Mouse (Mus musculus) natural killer cell, adult 2 months (primary cell): ENCODE measurements at regions not wholly inside any gene's neighbourhood (a gene's known extent, or its start where the extent isn't known, plus 50 kb on each side); places are given as distances from the start of the nearest gene placed in this dataset.

Experiments used
- DNase-seq, 2 experiments: peaks; one replicate each; pipeline ENCODE4 v3.0.0; 2022; ENCODE audit warnings: low spot score in 2 of 2

DNA sequence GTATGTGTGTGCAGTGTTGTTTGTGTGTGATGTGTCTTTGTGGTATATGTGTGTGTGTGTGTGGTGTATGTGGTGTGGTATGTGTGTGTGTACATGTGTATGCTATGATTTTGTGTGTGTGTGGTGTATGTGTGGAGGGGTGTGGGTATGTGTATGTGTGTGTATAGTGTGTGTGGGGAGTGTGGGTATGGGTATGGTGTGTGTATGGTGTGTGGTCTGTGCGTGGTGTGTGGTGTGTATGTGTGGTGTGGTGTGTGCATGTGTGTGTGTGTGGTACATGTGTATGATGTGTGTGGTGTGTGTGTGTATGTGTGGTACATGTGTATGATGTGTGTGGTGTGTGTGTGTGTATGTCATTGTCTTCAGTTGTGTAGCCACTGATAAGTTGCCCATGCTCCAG lies 247.8 kb upstream of the Sp4 start:
- DNase-seq, result no peak

DNA sequence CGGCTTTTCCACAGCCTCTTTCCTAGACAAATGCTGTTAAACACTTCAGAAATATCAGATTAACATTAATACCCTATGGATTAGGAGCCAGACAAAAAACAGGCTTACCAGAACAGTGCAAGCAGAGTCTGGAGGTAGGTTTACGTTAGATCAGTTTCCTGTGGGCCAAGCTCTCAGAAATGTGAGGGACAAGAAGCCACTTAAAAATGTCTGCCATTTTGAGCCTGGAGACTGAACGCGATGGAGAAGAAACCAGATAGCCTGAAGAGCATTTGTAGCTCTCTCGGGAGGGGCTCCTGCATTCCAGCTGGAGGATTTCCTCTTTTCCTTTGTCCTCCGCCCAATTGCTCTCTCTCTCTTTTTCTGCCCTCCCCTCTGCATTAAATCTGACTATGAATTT lies 239.1 kb upstream of the Sp4 start:
- no peak for DNase-seq

DNA sequence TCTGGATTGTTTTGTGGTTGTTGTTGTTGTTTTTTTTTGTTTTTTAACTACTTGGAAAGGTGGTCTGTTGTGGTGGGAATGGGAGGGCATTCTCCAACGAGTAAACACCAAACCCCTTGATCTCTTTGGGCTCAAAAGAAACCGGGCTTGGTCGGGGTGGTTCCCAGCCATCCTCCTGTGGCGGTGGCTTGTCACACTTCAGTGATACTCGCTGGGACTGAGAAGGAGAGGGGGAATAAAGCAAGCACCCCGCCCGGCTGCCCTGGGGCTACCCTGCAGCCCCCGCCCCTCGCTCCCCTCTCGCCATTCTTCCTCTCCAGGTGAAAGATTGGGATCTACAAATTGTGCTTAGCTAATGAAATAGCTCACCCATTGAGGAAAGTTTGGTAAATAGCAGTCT lies 229.3 kb upstream of the Sp4 start:
- no peak for DNase-seq

DNA sequence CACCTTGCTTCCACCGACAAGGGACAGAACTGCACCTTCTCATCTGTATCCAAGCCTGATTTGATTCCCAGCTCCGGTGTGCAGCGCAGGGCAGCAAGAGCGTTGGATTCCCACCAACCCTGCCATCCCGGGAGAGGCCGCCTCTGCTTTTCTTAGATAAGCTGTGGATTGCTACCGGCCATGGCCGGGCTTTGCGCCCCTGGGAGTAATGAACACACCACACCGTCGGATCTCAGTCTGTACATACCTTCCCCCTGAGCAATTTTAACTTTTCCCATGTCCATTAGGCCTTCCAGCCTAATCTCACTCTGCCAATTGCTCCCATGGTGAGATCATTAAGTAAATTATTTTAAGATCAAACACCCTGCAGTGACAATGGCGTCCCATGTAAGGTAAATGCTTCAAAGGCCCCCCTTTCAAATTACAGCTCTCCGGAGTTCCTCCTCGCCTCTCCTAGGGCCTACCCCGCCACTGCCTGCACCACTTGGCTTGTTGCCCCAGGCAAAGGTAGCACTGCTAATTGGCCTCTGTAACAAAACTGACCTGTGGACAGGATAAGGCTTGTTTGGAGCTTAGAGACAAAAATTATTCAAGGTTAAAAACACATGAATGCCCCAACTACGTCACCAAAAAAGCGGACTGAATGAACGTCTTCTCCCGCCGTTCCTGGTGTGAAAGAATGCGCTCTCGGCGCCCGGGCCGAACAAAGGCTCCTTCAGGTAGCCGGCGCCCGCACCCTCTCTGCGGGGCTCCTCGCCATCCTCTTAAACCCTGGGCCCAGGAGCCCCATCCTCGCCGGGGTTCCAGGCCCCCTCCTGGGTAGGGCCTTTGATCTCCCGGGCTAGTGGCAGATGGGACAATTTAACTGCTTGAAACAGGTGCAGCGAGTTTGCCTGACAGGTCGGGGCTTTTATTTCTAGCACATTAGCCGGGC lies 228.5 kb upstream of the Sp4 start:
- no peak for DNase-seq

DNA sequence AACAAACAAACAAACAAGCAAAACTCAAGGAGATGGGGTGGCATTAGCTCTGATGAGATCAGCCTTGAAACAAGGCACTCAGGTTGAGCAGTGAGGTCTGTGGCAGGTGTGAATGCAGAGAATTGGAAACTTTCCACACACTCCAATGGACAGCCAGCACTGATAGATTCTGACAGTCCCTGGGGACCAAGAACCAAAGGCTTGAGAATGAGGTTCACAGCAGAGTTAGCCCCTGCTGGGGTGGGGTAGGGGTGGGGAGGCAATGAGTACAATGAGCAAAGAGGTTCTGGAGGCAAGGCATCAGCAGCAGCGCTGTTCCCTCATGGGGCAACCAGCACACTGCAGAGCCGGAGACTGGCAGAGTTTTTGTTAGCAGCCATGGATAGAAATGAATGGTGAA lies 220.5 kb upstream of the Sp4 start:
- DNase-seq, result no peak

DNA sequence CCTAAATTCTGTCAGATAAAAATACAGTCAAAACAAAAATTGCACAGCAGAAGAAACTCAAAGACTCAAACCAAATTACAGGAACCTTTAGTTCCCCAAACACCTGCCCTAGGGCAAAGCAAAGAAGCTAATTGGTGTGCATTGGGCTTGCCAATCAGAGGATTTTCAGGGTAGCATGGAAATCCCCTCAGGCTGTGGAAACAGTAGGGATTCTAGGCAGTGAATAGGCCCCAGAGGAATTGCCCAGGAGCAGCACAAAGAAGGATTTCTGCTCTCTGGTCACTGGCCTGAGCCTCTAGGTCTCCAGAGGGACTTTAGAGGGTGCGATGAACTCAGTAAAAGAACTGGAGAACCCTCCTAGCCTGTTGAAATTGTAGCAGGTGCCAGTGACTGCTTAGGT lies 220.1 kb upstream of the Sp4 start:
- no peak for DNase-seq

DNA sequence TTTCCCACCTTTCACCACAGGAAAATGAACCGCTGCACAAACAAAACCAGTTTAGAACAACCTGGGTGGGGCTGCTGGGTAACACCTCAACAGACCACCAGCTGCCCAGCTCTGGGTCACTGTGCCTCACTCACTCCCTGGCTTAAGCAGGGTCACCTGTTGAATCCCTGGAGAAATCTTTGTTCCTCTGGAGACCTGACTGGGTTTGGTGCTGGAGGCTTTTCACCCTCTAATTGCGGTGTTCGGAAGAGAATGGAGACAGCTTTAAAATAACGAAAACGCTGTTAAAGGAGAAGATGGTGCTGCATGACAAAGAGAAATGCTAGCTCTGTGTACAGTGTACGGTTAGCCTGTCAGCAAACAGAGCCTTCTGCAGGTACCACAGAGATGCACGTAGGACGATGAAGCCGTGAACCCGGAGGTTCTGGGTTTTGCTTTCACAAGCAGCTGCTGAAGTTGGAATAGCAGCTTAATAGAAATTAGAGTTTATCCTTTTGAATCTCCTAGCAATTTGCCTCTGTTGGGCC lies 218.6 kb upstream of the Sp4 start:
- DNase-seq, result no peak

DNA sequence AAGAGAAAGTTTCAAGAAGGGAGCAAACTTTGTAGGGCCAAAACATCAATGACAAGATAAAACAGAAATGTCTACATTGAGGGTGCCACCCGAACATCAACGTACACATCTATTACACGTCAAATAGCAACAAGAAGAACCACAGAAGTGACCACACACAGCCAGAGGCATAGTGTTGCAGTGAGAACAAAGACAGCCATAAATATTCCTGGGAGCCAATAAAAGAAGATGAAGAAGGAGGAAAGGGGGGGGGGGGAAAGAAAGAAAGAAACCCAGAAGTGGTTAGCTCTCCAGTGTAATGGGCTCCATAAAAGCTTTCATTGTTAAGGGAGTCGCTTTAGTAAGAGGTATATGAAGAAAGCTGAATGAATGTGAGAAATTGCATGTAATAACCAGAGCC lies 209.7 kb upstream of the Sp4 start:
- no peak for DNase-seq

DNA sequence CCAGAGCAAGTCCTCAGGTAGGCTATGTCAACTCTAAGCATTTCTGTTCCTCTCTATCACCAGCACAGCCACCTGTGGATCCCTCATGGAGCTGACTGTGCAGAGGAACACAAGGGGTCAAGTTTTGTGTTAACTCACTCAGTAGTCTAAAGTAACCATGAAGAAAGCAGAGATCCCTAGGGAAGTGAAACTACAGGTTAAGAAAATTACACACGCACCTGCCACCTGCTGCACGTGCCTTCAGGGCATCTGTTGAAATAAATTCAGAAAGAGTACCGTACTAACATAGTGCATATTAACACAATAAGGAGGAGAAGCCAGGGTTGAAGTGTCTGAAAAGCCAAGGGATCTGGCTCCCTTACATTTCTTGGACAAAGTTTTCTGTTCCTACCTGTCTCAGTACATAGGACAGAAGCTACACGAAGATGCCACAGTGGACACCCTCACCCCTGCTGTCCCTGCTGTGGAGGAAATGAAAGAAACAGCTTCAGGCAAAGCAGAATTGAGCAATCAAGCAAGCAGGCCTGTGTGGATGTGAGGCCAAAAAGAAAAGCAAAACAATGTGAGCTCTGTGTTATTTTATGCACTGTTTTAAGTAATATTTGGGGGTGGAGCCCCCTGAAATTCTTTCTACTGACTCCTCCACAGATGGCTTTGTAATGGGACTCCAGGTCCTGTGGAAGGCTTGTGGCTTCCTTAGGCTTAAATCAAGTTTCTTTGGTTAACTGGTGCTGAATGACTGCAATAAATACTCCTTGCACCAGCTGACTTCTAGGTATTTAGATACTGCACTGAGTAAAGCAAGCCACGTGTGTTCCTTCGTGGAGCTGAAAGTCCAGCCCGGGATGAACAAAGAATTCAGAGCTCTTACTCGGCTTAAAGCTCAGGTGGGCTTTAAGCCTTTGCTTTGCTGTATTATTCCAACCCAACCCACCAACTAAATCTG lies 208.0 kb upstream of the Sp4 start:
- no peak for DNase-seq

DNA sequence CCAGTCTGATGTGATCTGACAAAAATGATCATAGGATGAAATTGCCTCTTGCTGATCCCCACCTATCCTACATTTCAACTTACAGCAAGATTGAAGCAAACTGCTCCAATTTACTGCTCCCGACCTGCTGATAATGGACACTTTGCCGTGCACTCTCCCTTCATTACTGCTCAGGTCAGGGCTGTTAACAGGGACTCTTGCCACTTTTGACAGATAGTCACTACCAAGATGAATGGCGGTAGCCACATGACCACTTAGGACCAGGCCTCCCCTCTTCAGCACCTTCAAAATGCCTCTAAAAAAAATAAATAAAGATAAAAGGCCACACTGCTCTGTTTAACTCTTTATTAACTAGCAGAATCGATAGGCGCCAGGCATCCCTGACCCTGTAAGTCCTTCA lies 199.2 kb upstream of the Sp4 start:
- no peak for DNase-seq

DNA sequence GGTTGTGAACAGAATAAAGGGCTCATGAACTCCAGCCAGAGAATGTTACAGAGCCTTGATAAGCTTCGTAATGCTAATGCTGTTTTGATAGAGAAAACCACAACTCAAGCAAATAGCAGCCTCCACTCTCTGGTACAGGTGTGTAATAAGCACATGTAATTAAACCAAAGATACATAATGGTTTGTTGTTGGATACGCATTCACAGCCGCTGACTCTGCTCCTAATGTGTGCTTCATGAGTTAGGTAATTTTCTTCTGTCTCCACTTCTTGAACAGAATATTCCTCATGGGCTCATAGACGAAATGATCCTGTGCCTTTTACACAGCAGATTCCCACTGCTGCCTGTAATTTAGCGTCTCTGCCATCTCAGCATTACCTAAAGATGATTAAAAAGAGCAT lies 186.8 kb upstream of the Sp4 start:
- no peak for DNase-seq

DNA sequence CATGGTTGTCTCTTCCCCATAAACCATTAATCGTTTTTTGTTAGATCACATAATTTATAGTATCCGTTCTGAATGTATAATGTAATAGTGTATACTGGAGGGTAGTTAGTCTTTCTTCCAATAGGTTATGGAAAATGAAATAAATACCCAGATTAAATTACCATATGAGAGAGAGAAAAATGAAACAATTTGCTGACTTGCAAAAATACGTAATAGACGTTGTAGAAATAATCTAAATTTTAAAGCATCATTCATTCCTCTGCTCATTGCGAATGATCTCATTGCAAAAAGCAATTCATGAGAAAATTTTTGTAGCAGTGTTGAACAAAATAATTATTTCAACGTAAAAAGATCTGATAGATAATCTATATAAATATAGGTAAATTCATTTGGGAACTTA lies 185.2 kb upstream of the Sp4 start:
- DNase-seq, result no peak

DNA sequence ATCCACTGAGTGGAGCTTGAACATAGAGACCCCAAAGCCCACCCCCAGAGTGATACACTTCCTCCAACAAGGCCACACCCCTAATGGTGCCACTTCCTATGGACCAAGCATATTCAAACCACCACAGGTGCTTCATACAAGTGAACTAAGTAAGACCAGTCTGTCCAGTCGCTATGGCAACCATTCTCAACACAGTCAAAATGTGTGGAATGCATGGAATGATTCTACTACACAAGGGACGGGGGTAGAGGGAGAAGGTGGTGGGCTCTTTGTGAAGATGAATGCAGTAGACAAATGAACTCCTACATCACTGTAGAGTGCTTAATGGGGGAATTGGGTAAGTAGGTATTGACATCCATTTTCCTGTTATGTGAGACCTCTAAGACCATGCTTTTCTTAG lies 180.1 kb upstream of the Sp4 start:
- no peak for DNase-seq

DNA sequence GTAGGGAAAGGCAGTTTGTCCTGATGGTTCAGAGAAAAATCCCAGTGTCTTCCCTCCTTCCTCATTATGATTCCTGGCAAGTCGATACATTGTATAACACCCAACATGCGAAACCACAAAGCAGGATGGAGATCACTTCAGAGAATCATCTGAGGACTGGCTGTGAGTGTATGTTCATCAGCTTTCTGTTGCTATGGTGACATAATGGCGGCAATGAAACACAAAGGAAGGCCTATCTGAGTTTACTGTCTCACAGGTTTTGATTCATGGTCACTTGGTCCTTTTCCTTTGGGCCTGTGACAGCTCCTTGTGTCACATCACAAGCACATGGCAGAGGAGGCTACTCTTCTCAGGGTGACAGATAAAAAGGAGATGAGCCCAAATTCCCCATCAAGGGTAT lies 173.5 kb upstream of the Sp4 start:
- no peak for DNase-seq

DNA sequence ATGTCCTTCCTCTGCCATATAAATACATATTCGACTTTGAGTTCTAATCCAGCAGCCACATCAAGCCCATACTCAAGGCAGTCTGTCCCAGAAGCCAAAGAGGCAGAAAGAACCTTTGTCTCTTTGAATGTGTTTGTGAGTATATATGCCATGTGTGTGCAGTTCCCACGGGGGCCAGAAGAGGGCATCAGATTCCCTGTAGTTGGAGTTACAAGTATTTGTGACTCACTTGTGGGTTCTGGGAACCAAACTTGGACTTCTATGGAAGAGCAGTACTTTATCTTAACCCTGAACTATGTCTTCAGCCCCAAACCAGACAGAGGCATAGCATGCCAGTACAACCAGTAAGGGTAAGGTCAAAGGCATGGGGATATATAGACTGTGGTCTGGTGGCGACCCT lies 165.6 kb upstream of the Sp4 start:
- no peak for DNase-seq

DNA sequence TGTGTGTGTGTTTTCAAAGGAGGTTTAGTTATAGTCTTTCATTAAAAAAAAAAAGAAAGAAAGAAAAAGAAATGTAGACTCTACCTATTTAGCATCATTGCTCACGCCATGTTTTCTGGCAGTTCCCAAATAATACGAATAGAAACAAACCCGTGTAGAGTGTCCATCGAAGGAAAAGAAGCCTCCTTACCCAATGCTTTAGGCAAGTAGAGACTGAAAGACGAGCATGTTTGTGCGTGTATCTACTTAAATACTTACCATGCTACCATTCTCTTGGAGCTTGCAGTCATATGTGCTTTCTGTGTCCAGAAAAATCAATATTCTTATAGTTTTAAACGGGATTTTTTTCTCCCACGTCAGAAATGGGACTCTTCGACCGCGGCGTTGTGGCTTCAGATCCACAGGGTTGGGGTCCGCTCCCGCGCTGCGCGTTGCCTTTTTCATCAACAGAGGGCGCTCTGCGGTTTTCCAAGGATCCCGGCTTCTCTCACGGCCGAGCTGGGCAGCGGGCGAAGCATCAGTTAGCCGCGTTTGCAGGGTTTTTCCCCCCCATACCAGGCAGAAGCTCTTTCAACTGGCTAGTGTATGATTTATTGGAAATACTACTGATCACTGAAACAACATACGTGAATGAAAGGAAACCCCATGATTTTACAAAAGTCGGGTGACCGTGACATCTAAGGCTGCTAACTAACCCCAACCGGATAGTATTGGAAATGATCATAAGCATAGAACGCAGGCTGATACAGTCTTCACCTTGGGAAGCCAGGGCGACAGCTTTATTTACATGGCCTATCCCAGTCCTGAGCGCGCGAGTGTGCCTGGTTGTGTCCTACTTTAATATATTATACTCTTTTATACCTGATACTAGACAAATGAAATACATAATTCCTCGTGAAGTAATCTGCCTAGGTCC lies 156.5 kb upstream of the Sp4 start:
- no peak for DNase-seq

DNA sequence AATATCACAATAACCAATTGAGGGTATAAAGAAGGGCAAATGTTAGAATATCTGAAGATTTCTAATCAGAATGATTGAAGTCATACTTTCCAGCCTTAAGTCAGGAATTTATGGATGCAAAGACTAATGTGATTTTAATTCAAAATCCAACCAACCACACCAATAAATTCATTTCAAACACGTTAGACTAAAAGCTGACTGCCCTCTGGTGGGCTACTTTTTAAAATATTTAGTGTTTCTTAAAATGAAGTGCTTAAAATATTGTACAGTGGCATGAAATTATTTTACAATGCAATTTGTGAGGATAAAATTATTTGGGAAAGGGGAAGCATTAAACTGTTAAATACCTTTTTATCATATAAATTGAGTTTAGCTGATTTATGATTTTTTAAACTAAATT lies 154.4 kb upstream of the Sp4 start:
- no peak for DNase-seq

DNA sequence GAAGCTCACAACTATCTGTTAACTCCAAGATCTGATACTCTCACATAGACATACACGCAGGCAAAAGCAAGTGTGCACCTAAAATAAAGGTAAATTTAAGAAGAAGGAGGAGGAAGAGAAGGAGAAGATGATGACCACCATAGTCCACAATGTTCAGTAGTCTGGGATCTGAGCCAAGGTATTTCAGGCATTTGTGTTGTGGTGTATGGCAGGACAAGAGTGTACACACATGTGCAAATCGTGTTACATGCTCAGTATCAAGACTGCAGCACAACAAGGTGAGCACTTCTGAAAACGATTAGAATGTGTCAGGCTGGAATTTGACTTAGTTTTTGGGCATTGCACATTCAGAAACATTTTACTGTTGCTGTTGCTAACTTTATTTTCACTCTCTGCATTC lies 138.4 kb upstream of the Sp4 start:
- no peak for DNase-seq

DNA sequence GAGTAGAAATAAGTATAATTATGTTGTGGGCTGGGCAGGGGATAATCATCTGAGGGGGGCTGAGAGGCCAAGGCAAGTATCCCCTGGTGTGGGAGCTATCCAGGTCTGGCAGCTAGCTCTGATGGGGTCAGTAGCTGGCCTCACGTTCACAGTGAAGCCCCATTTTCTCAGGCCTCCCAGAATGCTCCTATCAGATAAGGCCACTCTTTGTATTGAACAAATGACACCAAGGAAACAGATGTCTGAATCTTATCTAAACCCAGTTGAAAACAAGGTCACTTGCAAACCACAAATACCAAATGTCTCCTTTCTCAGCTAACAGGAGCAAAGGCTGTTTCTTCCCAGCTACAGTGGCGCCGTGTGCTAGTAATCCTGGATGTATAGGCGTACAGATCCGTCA lies 137.6 kb upstream of the Sp4 start:
- no peak for DNase-seq

DNA sequence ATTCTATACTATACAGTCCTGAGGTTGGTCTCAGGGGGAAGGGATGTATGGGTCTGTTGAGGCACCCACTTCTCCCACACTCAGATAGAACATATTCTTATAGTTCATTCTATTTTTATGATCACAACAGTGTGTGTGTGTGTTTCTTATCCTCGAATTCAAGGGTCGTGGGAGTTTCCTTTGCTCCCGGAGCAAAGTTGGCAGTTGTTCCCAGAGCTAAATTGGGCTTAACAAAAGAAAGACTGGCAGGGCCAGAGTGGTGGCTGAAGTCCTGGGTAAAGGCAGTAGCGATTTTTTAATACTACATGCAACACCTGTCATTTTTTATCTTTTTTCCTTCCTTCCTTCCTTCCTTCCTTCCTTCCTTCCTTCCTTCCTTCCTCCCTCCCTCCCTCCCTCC lies 131.5 kb upstream of the Sp4 start:
- no peak for DNase-seq

DNA sequence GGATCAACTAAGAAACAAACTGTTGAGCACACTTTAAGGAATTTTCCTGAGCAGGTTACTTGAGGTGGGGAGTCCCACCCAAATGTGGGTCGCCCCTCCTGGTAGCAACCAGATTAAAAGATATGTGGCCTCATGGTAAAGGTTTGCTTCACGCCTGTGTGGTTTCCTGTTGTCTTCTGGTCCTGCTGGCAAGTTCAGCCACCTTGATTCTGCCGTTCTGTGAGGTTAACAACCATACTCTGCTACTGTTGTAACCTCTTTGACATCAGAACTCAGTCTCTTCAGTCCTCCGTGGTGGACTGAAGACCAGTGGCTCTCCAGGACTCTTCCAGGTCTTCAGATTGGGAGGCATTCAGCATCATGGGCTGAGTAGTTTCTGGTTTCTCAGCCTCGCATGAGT lies 127.1 kb upstream of the Sp4 start:
- peak; percentile 31 to 39 for DNase-seq

DNA sequence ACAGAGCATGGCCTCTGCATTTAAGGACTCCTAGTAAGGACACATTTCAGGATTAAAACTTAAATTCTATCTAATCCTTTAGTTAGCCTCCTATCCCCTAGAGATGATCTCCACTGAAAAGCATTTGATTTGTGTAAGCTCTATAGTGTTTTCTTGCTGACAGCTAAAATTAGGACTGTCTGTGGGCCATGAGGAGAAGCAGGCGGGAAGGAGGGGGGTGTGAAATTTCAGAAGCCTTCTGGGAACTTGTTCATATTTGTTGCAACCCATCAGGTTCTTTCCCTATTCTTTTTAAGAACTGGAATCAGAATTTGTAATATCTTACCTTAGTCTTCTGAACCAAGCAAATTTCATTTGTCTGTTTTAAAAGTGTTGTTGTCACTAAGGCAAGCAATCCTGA lies 114.7 kb upstream of the Sp4 start:
- no peak for DNase-seq
